Mouse (Mus musculus): Measurements from ENCODE around the gene Ccdc54. TPM values are rescaled to one million over a fixed set of nuclear protein-coding genes. Genes with fewer than 3 reads are reported as not detected.

The Ccdc54 gene
- polyA plus RNA-seq (2014; fragmentation: Nextera tagmentation; extraction: Ambion mirVana): not detected in 2 replicates

DNA sequence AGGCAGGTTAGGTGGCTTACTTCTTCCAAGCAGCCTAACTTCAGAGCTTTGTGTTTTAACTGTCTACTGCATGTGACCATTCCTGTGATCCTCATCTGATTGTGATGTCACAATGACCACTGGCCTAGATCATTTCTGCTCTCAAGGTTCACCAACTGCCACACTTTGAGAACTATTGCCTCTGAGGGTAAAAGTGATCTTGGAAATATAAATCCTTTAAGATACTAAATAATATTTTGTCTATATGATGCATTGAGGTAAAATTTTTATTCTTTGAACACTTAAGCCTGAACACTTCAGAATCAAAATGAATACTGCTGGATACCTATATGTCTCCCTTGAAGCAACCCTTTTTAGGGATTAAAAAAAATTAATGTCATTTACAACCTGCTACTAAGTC is at the start of gene Ccdc54:
Gene Ccdc54, minus strand, starts transcription at position 101 of the 400 bp plus-strand sequence.
- no peak for DNase-seq
- Histone ChIP-seq H3K27me3 (ENCODE audit: control insufficient read depth, insufficient read depth, low read length) (no peaks in the 10 kb centered on the region), H3K4me3 (replicated peaks; ENCODE audit: low read depth, low read length) (no peak within 1 kb of the TSS), H3K9me3 (ENCODE audit: control insufficient read depth, low read length) (no peaks in the 10 kb centered on the region), H3K4me1 (ENCODE audit: control insufficient read depth, insufficient read depth, low read length) (no peaks in the 10 kb centered on the region), H3K4me2 (ENCODE audit: low read length) (no peak within 1 kb of the TSS), H3K27ac (replicated peaks; ENCODE audit: low read depth, low read length) (no peak within 1 kb of the TSS), H3K9ac (replicated peaks; ENCODE audit: low read length) (no peak within 1 kb of the TSS), H3K36me3 (ENCODE audit: control insufficient read depth, insufficient read depth, low read length) (no peaks in the 10 kb centered on the region)
- no peak for ATAC-seq (ENCODE audit: low FRiP score, low TSS enrichment)

GRCm38 (mm10) chr16:50632585-50632984 is 41.6 kb upstream of the Ccdc54 start:
- ATAC-seq (ENCODE audit: low FRiP score, low TSS enrichment) (no peak), DNase-seq (no peak)
- Histone ChIP-seq H3K4me1 (ENCODE audit: control insufficient read depth, insufficient read depth, low read length) (no peaks in the 10 kb centered on the region), H3K4me2 (ENCODE audit: low read length) (no peak overlapping the region), H3K27me3 (ENCODE audit: control insufficient read depth, insufficient read depth, low read length) (no peaks in the 10 kb centered on the region), H3K36me3 (ENCODE audit: control insufficient read depth, insufficient read depth, low read length) (no peaks in the 10 kb centered on the region), H3K4me3 (replicated peaks; ENCODE audit: low read depth, low read length) (no peak overlapping the region), H3K9me3 (ENCODE audit: control insufficient read depth, low read length) (no peaks in the 10 kb centered on the region), H3K27ac (replicated peaks; ENCODE audit: low read depth, low read length) (no peak overlapping the region), H3K9ac (replicated peaks; ENCODE audit: low read length) (no peak overlapping the region)
- WGBS: 91% methylated on average over 2 of the region's 2 CpGs

- H3K36me3 ChIP-seq (ENCODE audit: control insufficient read depth, insufficient read depth, low read length): no peaks in the 10 kb centered on the region
- no peak overlapping the region for H3K4me2 ChIP-seq (ENCODE audit: low read length)
- H3K9me3 ChIP-seq (ENCODE audit: control insufficient read depth, low read length): no peaks in the 10 kb centered on the region
- DNase-seq (peak; percentile 72), ATAC-seq (ENCODE audit: low FRiP score, low TSS enrichment) (peak; percentile 31; the same call in 1 of the 2 replicates)
- H3K27ac ChIP-seq (replicated peaks; ENCODE audit: low read depth, low read length): no peak overlapping the region
- no peak overlapping the region for H3K9ac ChIP-seq (replicated peaks; ENCODE audit: low read length)
- WGBS: 35% methylated on average over 7 of the region's 7 CpGs
- peaks cover 15% of the 10 kb centered on the region; the same call in 1 of the 2 replicates for H3K27me3 ChIP-seq (ENCODE audit: control insufficient read depth, insufficient read depth, low read length)
- H3K4me1 ChIP-seq (ENCODE audit: control insufficient read depth, insufficient read depth, low read length): no peaks in the 10 kb centered on the region
- H3K4me3 ChIP-seq (replicated peaks; ENCODE audit: low read depth, low read length): no peak overlapping the region
These were observed 24.6 kb upstream of the Ccdc54 start for GRCm38 (mm10) chr16:50615569-50615968.

- Histone ChIP-seq H3K36me3 (ENCODE audit: control insufficient read depth, insufficient read depth, low read length) (no peaks in the 10 kb centered on the region), H3K9me3 (ENCODE audit: control insufficient read depth, low read length) (no peaks in the 10 kb centered on the region), H3K27me3 (ENCODE audit: control insufficient read depth, insufficient read depth, low read length) (peaks cover 27% of the 10 kb centered on the region), H3K9ac (replicated peaks; ENCODE audit: low read length) (no peak overlapping the region), H3K4me2 (ENCODE audit: low read length) (no peak overlapping the region), H3K4me3 (replicated peaks; ENCODE audit: low read depth, low read length) (no peak overlapping the region), H3K4me1 (ENCODE audit: control insufficient read depth, insufficient read depth, low read length) (no peaks in the 10 kb centered on the region), H3K27ac (replicated peaks; ENCODE audit: low read depth, low read length) (no peak overlapping the region)
- DNase-seq (no peak), ATAC-seq (ENCODE audit: low FRiP score, low TSS enrichment) (no peak)
- 72% methylated on average over 4 of the region's 4 CpGs for WGBS
These were observed 22.0 kb upstream of the Ccdc54 start for GRCm38 (mm10) chr16:50612944-50613343.

DNA sequence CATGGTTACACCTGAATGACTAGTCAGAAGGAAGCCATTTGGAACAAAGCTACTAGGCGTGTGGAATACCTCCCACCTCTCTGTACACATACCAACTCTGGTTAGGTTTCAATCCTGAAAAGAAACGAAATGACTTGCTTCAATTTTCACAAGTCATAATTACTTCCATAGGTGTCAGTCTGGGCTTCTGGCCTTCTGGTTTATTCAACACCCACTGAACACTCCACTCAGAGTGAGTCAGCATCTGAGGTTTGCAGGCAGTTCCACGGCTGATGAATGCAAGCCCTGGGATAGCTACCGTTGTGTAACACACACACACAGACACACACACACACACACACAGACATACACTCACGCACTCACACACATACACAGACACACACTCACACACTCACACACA is 19.6 kb upstream of the Ccdc54 start:
- DNase-seq (no peak), ATAC-seq (ENCODE audit: low FRiP score, low TSS enrichment) (no peak)
- Histone ChIP-seq H3K4me2 (ENCODE audit: low read length) (no peak overlapping the region), H3K4me1 (ENCODE audit: control insufficient read depth, insufficient read depth, low read length) (no peaks in the 10 kb centered on the region), H3K4me3 (replicated peaks; ENCODE audit: low read depth, low read length) (no peak overlapping the region), H3K36me3 (ENCODE audit: control insufficient read depth, insufficient read depth, low read length) (no peaks in the 10 kb centered on the region), H3K27me3 (ENCODE audit: control insufficient read depth, insufficient read depth, low read length) (peaks cover 37% of the 10 kb centered on the region), H3K9ac (replicated peaks; ENCODE audit: low read length) (no peak overlapping the region), H3K9me3 (ENCODE audit: control insufficient read depth, low read length) (no peaks in the 10 kb centered on the region), H3K27ac (replicated peaks; ENCODE audit: low read depth, low read length) (no peak overlapping the region)
- 86% methylated on average over 5 of the region's 5 CpGs for WGBS

DNA sequence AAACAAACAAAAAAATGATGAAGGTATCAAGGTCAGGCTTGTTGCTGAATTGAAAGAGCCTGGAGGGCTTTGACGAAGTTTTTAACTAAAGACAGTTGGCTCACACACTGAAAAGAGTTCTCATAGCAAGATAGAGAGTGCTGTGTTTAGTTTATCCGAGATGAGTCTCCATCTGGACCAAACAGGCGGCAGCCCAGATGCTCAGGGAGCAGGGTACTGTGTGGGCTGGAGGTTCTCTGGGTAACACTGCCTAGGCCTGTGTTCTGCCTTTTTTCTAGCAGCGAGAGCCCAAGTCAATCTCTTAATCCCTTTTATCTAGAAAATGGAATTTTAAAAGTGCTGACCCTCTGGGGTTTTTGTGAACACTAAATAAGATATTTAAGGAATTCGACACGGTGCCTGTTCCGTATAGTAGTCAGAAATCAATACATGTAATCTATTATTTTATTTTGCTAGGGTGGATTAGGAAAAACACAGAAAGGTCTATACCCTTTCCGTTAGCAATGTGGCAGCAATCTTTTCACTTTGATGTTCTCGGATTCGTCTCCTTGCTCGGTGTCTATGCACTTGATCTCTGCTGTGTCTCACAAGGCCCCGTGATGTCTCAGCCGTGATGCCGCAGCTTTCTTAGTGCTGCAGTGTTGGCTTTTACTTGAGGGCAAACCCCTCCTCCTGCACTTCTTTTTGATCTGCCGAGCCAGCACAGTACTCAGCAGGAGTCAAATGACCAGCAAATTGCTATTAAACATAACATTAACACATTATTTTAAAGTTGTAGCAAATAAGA is 17.0 kb upstream of the Ccdc54 start:
- Histone ChIP-seq H3K4me3 (replicated peaks; ENCODE audit: low read depth, low read length) (no peak overlapping the region), H3K4me1 (ENCODE audit: control insufficient read depth, insufficient read depth, low read length) (no peaks in the 10 kb centered on the region), H3K27ac (replicated peaks; ENCODE audit: low read depth, low read length) (no peak overlapping the region), H3K4me2 (ENCODE audit: low read length) (0 out of 2 replicates have a peak overlapping the region, but pooled peaks have one; percentile 1), H3K9me3 (ENCODE audit: control insufficient read depth, low read length) (no peaks in the 10 kb centered on the region), H3K27me3 (ENCODE audit: control insufficient read depth, insufficient read depth, low read length) (peaks cover 57% of the 10 kb centered on the region), H3K9ac (replicated peaks; ENCODE audit: low read length) (no peak overlapping the region), H3K36me3 (ENCODE audit: control insufficient read depth, insufficient read depth, low read length) (no peaks in the 10 kb centered on the region)
- 13% methylated on average over 15 of the region's 15 CpGs for WGBS
- DNase-seq (peak; percentile 58), ATAC-seq (ENCODE audit: low FRiP score, low TSS enrichment) (peak; percentile 68; the same call in 1 of the 2 replicates)

DNA sequence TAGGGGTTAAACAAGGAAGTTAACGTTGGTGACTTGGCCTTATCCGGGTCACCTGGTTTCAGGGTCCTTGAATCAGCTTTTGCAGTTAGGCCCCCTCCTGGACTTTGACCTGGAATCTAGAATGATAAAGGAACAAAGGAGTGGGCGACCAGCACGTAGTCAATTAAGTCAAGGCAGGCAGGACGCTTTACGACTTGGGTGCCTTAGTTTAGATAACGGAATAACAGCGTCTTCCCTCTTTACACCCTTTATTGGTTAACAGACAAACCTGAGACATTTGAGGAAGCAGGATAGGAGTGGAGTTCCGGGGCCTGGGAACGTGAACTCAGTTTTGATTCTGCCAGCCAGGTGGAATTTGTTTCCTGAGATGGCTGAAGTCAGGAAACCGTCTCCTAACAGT is 13.9 kb upstream of the Ccdc54 start:
- no peaks in the 10 kb centered on the region for H3K4me1 ChIP-seq (ENCODE audit: control insufficient read depth, insufficient read depth, low read length)
- DNase-seq: no peak
- whole genome bisulfite sequencing: 80% methylated on average over 11 of the region's 11 CpGs
- H3K4me2 ChIP-seq (ENCODE audit: low read length): no peak overlapping the region
- H3K36me3 ChIP-seq (ENCODE audit: control insufficient read depth, insufficient read depth, low read length): no peaks in the 10 kb centered on the region
- no peak for ATAC-seq (ENCODE audit: low FRiP score, low TSS enrichment)
- H3K9me3 ChIP-seq (ENCODE audit: control insufficient read depth, low read length): no peaks in the 10 kb centered on the region
- no peak overlapping the region for H3K9ac ChIP-seq (replicated peaks; ENCODE audit: low read length)
- no peak overlapping the region for H3K27ac ChIP-seq (replicated peaks; ENCODE audit: low read depth, low read length)
- H3K4me3 ChIP-seq (replicated peaks; ENCODE audit: low read depth, low read length): no peak overlapping the region
- peaks cover 42% of the 10 kb centered on the region for H3K27me3 ChIP-seq (ENCODE audit: control insufficient read depth, insufficient read depth, low read length)

GRCm38 (mm10) chr16:50601947-50602346 is 11.0 kb upstream of the Ccdc54 start:
- WGBS: 85% methylated on average over 3 of the region's 3 CpGs
- no peak for ATAC-seq (ENCODE audit: low FRiP score, low TSS enrichment)

DNA sequence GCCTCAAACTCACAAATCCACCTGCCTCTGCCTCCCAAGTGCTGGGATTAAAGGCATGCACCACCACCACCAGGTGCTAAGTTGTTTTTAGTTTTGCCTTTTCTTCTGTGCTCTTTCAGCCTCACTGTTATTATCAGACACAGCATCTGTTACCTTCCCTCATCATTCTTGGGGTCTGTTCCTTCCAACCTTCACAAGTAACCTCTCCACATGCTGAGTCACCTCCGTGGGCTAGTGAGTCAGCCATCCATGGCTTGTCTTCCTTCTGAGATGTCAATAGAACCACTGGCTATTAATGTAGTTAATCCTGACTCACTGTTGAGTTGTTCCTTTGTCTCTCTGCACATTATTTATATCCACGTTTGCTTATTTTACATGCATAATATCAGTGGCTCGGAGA is 9.7 kb upstream of the Ccdc54 start:
- no peak for ATAC-seq (ENCODE audit: low FRiP score, low TSS enrichment)
- Histone ChIP-seq H3K27ac (replicated peaks; ENCODE audit: low read depth, low read length) (no peak overlapping the region), H3K4me3 (replicated peaks; ENCODE audit: low read depth, low read length) (no peak overlapping the region), H3K9me3 (ENCODE audit: control insufficient read depth, low read length) (no peaks in the 10 kb centered on the region), H3K36me3 (ENCODE audit: control insufficient read depth, insufficient read depth, low read length) (no peaks in the 10 kb centered on the region), H3K4me1 (ENCODE audit: control insufficient read depth, insufficient read depth, low read length) (no peaks in the 10 kb centered on the region), H3K4me2 (ENCODE audit: low read length) (no peak overlapping the region), H3K9ac (replicated peaks; ENCODE audit: low read length) (no peak overlapping the region), H3K27me3 (ENCODE audit: control insufficient read depth, insufficient read depth, low read length) (peaks cover 28% of the 10 kb centered on the region)
- WGBS: 80% methylated on average over 3 of the region's 3 CpGs
- DNase-seq: no peak

More at GRCm38 (mm10) chr16:50601947-50602346, 11.0 kb upstream of the Ccdc54 start:
- no peak for DNase-seq
- H3K4me3 ChIP-seq (replicated peaks; ENCODE audit: low read depth, low read length): no peak overlapping the region
- H3K36me3 ChIP-seq (ENCODE audit: control insufficient read depth, insufficient read depth, low read length): no peaks in the 10 kb centered on the region
- no peaks in the 10 kb centered on the region for H3K4me1 ChIP-seq (ENCODE audit: control insufficient read depth, insufficient read depth, low read length)
- H3K9me3 ChIP-seq (ENCODE audit: control insufficient read depth, low read length): no peaks in the 10 kb centered on the region
- H3K27ac ChIP-seq (replicated peaks; ENCODE audit: low read depth, low read length): no peak overlapping the region
- peaks cover 38% of the 10 kb centered on the region for H3K27me3 ChIP-seq (ENCODE audit: control insufficient read depth, insufficient read depth, low read length)
- no peak overlapping the region for H3K4me2 ChIP-seq (ENCODE audit: low read length)
- H3K9ac ChIP-seq (replicated peaks; ENCODE audit: low read length): no peak overlapping the region

All from midbrain, embryonic 14.5 days (tissue).